Mouse (Mus musculus): ENCODE measurements at regions not wholly inside any gene's neighbourhood (a gene's known extent, or its start where the extent isn't known, plus 50 kb on each side); places are given as distances from the start of the nearest gene placed in this dataset.

GRCm38 (mm10) chr3:121617351-121617750 lies 53.2 kb upstream of the 4930432M17Rik start:
- no peak for TF ChIP-seq POLR2A (IDR thresholded peaks at IDR 0.05; ENCODE audit: low read depth, low read length)
- no peak for TF ChIP-seq CTCF (IDR thresholded peaks at IDR 0.05; ENCODE audit: extremely low read depth, insufficient read length, insufficient replicate concordance, low read depth, low read length)
